Mouse (Mus musculus): ENCODE data around the gene Rpa1. TPM values are rescaled to one million over a fixed set of nuclear protein-coding genes. Genes with fewer than 3 reads are reported as not detected.
"Not testable (repeated sequence)": the region's sequence is repeated elsewhere in the genome, so short reads cannot be mapped to it uniquely, and the experiment has no call there.

Gene Rpa1
- 15.9 and 17.1 TPM in 2 replicates for polyA plus RNA-seq (2012; rRNA removed)

DNA sequence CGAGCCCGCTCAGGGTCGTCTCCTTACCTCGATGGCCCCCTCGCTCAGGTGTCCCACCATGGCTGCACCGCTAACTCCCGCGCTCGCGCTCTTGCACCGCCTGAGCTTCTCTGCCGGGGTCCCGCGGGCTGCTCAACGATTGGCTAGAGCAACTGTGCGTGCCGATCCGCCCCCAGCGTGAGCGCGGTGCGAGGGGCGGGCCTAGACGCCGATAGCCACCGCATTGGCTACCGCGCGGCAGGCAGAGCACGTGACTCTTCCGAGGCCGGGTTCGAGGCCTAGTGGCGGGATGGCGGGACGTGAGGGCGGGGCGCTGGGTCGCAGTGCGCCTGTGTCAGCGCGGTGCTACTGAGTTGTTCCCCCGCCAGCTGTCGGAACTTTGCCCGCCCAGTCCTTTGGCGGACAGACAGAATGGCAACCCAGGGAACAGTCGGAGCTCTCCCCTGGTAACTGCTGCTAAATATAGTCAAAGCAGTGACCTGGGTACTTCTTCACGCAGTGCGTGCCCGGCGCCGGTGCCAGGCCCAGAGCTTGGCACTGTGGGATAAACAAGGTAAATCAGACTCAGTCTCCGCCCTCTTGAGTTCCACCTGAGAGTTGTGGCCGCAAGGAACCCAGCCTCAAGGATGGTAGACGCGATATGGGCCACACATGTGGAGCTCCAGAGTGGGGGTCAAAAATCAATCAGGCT, at the start of gene Rpa1, which contains the start of gene Smyd4:
Gene Rpa1, minus strand, starts transcription at position 126 of the 691 bp plus-strand sequence.
Gene Smyd4, plus strand, starts transcription at position 235 of the 691 bp plus-strand sequence.
- TF ChIP-seq POLR2A (IDR thresholded peaks at IDR 0.05; ENCODE audit: borderline replicate concordance, extremely low read depth, low read depth, low read length) (peak; percentile 27; the same call in 1 of the 2 replicates), CTCF (IDR thresholded peaks at IDR 0.05; ENCODE audit: insufficient read depth, low read length) (no peak)
- Histone ChIP-seq H3K4me1 (ENCODE audit: control insufficient read depth, insufficient read depth, low read length) (peaks cover 3% of the 10 kb centered on the region; the same call in 1 of the 2 replicates), H3K4me3 (replicated peaks; ENCODE audit: extremely low read depth, low read depth, low read length) (peak within 1 kb of the TSS; percentile 85)
- WGBS, result under 1% methylated on average over 56 of the region's 56 CpGs
- DNase-seq, result peak; percentile 92

- 73% methylated on average over 7 of the region's 7 CpGs for WGBS
- no peak overlapping the region for H3K4me3 ChIP-seq (replicated peaks; ENCODE audit: extremely low read depth, low read depth, low read length)
- no peak for DNase-seq
- TF ChIP-seq POLR2A (IDR thresholded peaks at IDR 0.05; ENCODE audit: borderline replicate concordance, extremely low read depth, low read depth, low read length) (no peak), CTCF (IDR thresholded peaks at IDR 0.05; ENCODE audit: insufficient read depth, low read length) (no peak)
- H3K4me1 ChIP-seq (ENCODE audit: control insufficient read depth, insufficient read depth, low read length), result no peaks in the 10 kb centered on the region
Measured at GRCm38 (mm10) chr11:75397452-75397851, 49.3 kb upstream of the Rpa1 start.

DNA sequence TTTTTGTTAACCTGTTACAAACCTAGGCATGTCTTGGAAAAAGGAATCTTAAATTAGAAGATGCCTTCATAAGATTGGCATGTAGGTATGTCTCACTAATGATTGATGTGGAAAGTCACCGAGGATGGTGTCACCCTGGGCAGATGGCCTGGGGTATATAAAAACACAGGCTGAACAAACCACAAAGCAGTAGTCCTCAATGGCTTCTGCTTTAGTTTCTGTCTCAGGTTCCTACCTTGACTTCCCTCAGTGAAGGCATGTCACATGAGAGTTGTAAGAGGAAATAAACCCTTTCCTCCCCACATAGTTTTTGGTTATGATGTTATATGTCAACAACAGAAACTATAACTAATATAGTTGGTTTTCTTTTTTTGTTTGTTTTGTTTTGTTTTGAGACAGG, 47.5 kb upstream of the Rpa1 start:
- no peak for DNase-seq
- Histone ChIP-seq H3K4me1 (ENCODE audit: control insufficient read depth, insufficient read depth, low read length) (no peaks in the 10 kb centered on the region), H3K4me3 (replicated peaks; ENCODE audit: extremely low read depth, low read depth, low read length) (no peak overlapping the region)
- no peak for TF ChIP-seq CTCF (IDR thresholded peaks at IDR 0.05; ENCODE audit: insufficient read depth, low read length)
- no peak for TF ChIP-seq POLR2A (IDR thresholded peaks at IDR 0.05; ENCODE audit: borderline replicate concordance, extremely low read depth, low read depth, low read length)
- WGBS, result 62% methylated on average over 1 of the region's 1 CpGs

DNA sequence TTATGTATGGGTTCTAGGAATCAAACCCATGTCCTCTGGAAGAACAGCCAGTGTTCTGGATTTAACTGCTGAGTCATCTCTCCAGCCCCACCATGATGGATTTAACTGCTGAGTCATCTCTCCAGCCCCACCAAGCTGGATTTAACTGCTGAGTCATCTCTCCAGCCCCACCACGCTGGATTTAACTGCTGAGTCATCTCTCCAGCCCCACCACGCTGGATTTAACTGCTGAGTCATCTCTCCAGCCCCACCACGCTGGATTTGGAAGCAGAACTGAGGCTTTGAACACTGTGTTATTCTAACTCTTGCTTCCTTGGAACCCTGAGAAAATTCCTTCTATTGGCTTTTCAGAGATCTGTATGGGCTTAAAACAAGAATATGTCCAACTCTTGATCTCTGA, 35.4 kb upstream of the Rpa1 start:
- not testable (repeated sequence) for H3K4me1 ChIP-seq (ENCODE audit: control insufficient read depth, insufficient read depth, low read length); DNase-seq; H3K4me3 ChIP-seq (replicated peaks; ENCODE audit: extremely low read depth, low read depth, low read length)
- WGBS, result 41% methylated on average over 3 of the region's 3 CpGs

DNA sequence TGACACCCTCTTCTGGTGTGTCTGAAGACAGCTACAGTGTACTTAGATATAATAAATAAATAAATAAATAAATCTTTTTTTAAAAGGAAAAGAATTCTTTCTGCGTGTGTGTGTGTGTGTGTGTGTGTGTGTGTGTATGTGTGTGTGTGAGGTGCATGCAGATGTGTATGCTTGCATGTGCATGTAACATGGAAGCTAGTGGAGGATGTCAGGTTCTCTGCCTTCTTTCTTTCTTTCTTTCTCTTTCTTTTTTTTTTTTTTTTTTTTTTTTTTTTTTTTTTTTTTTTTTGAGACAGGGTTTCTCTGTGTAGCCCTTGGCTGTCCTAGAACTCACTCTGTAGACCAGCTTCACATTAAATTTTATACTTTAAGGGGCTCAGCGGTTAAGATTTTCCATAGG, 30.7 kb upstream of the Rpa1 start:
- WGBS, result 96% methylated on average over 2 of the region's 2 CpGs
- DNase-seq; H3K4me3 ChIP-seq (replicated peaks; ENCODE audit: extremely low read depth, low read depth, low read length); H3K4me1 ChIP-seq (ENCODE audit: control insufficient read depth, insufficient read depth, low read length): not testable (repeated sequence)

GRCm38 (mm10) chr11:75377125-75377524, 29.0 kb upstream of the Rpa1 start:
- no peak overlapping the region for H3K4me3 ChIP-seq (replicated peaks; ENCODE audit: extremely low read depth, low read depth, low read length)
- whole genome bisulfite sequencing, result 69% methylated on average over 1 of the region's 1 CpGs
- H3K4me1 ChIP-seq (ENCODE audit: control insufficient read depth, insufficient read depth, low read length), result no peaks in the 10 kb centered on the region
- DNase-seq, result no peak
- TF ChIP-seq POLR2A (IDR thresholded peaks at IDR 0.05; ENCODE audit: borderline replicate concordance, extremely low read depth, low read depth, low read length) (no peak), CTCF (IDR thresholded peaks at IDR 0.05; ENCODE audit: insufficient read depth, low read length) (no peak)

DNA sequence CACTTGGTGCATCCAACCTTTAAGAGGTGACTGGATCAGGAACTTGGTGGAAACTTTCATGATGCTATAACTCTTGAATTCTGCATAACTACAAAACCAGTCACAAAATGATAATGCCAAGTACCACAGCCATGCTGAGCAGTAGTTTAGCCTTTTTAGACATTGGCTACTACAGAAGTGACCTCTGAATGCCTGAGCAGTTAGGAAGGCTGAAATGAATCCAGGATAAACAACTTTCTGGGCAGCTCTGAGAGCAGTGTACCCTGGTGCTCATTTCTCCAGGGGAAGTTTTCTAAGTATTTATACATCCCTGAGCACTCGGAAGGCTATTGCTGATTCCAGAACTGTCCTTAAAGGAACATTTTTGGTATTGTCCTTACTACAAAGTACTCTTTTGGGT, 7.4 kb upstream of the Rpa1 start:
- DNase-seq, result no peak
- TF ChIP-seq POLR2A (IDR thresholded peaks at IDR 0.05; ENCODE audit: borderline replicate concordance, extremely low read depth, low read depth, low read length), result no peak
- TF ChIP-seq CTCF (IDR thresholded peaks at IDR 0.05; ENCODE audit: insufficient read depth, low read length), result no peak
- H3K4me1 ChIP-seq (ENCODE audit: control insufficient read depth, insufficient read depth, low read length), result no peaks in the 10 kb centered on the region
- no peak overlapping the region for H3K4me3 ChIP-seq (replicated peaks; ENCODE audit: extremely low read depth, low read depth, low read length)
- WGBS, result 71% methylated on average over 1 of the region's 1 CpGs

DNA sequence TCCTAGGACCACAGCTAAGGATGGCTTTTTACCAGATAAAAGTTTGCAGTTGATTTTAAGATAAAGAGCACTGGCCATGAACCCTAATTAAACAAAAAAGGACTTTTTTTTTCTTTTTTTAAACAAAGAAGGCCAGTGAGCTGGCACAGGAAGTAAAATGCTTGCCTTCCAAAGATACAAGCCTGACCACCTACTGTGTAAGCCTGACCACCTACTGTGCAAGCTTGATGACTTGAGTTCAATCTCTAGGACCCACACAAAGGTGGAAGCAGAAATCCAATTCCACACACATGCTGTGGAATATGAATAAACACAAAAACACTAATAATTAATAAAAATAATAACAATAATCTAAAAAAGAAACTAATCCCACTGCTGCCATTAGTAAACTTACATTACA, 3.1 kb upstream of the Rpa1 start:
- TF ChIP-seq CTCF (IDR thresholded peaks at IDR 0.05; ENCODE audit: insufficient read depth, low read length), result no peak
- TF ChIP-seq POLR2A (IDR thresholded peaks at IDR 0.05; ENCODE audit: borderline replicate concordance, extremely low read depth, low read depth, low read length), result no peak
- peaks cover 3% of the 10 kb centered on the region; the same call in 1 of the 2 replicates for H3K4me1 ChIP-seq (ENCODE audit: control insufficient read depth, insufficient read depth, low read length)
- no peak for DNase-seq
- no peak overlapping the region for H3K4me3 ChIP-seq (replicated peaks; ENCODE audit: extremely low read depth, low read depth, low read length)

GRCm38 (mm10) chr11:75348890-75349261, 752 bp upstream of the Rpa1 start:
- Histone ChIP-seq H3K4me3 (replicated peaks; ENCODE audit: extremely low read depth, low read depth, low read length) (peak overlapping the region; percentile 85), H3K4me1 (ENCODE audit: control insufficient read depth, insufficient read depth, low read length) (peaks cover 3% of the 10 kb centered on the region; the same call in 1 of the 2 replicates)
- no peak for TF ChIP-seq POLR2A (IDR thresholded peaks at IDR 0.05; ENCODE audit: borderline replicate concordance, extremely low read depth, low read depth, low read length)
- TF ChIP-seq CTCF (IDR thresholded peaks at IDR 0.05; ENCODE audit: insufficient read depth, low read length), result no peak
- no peak for DNase-seq
- 36% methylated on average over 10 of the region's 10 CpGs for WGBS

- peak overlapping the region; percentile 85 for H3K4me3 ChIP-seq (replicated peaks; ENCODE audit: extremely low read depth, low read depth, low read length)
- no peak for DNase-seq
- under 1% methylated on average over 10 of the region's 10 CpGs for WGBS
- peaks cover 3% of the 10 kb centered on the region; the same call in 1 of the 2 replicates for H3K4me1 ChIP-seq (ENCODE audit: control insufficient read depth, insufficient read depth, low read length)
- TF ChIP-seq POLR2A (IDR thresholded peaks at IDR 0.05; ENCODE audit: borderline replicate concordance, extremely low read depth, low read depth, low read length), result no peak
- TF ChIP-seq CTCF (IDR thresholded peaks at IDR 0.05; ENCODE audit: insufficient read depth, low read length), result no peak
Measured at GRCm38 (mm10) chr11:75347596-75347995, 528 bp downstream of the Rpa1 start.

Measured in lung, adult 2 months (tissue).